Mouse (Mus musculus) liver, postnatal 0 days (tissue): Measurements from ENCODE around the gene Obsl1.

ENCODE experiments used
- CTCF ChIP-seq: sonication (generic); IDR thresholded peaks from 2 replicates; pipeline ENCODE4 v1.5.1; 2016; ENCODE audit warnings: antibody characterized with exemption, low read depth
- EP300 ChIP-seq: IDR thresholded peaks from 2 replicates; pipeline ENCODE4 v1.6.1; 2016; ENCODE audit warnings: antibody characterized with exemption, low read depth, mild to moderate bottlenecking

DNA sequence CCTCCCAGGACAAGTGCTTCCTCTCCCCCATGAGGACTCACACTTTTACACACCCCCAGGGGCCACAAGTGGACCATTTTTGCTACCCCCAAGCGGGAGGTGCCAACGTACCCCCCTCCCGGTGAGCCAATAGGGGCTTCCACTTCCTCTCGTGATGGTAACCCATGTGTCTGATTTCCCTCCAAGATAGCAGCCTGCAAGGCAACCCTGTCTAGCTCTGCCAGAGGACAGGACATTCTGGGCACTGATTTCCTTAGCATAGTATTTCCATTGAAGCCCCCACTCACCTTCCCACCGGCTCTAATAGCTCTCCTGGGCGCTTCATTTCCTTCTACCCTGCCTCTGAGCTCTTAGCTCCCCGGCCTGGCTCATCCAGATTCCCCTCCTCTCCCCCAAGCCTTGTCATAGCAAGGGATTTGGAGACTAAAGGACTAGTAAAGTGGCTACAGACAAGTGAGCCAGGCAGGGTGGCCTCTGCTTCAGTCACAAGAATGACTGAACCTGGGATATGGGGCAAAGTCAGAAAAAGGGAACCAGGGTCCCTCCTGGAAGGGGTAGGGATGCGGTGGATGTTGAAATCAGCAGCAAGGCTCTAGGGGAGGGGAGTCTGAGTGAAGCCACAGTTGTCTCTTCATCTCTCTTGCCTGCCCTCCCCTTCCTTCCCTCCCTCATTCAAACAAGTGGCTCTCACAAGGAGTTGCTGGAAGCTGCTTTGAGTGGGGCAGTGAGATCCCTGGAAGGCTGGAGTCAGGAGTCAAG is 56.7 kb downstream of the Obsl1 start:
- TF ChIP-seq CTCF (no peak), EP300 (no peak)
